Mouse (Mus musculus): ENCODE results near the gene F2r.

- TF ChIP-seq EP300 (optimal IDR thresholded peaks at IDR 0.05) (no peak), CTCF (IDR thresholded peaks at IDR 0.05; ENCODE audit: low read depth) (no peak)
Observed at GRCm38 (mm10) chr13:95655284-95655683, 37.0 kb upstream of the F2r start.
